Mouse (Mus musculus) lung, adult 2 months (tissue): Measurements from ENCODE around the gene Rap1b.

ENCODE experiments used
- CTCF ChIP-seq: fragments of 200-500 bp; IDR thresholded peaks from 2 replicates; pipeline ENCODE4 v1.5.1; 2011; ENCODE audit warnings: mild to moderate bottlenecking, low read length, control low read depth; ENCODE audit not compliant: insufficient read depth
- POLR2A ChIP-seq: fragments of 200-500 bp; IDR thresholded peaks from 2 replicates; pipeline ENCODE4 v1.6.1; 2011; ENCODE audit warnings: low read depth, mild to moderate bottlenecking, control low read depth, low read length, borderline replicate concordance; ENCODE audit errors: extremely low read depth

- TF ChIP-seq CTCF (no peak), POLR2A (no peak)
Observed at GRCm38 (mm10) chr10:117860958-117861357, 15.1 kb upstream of the Rap1b start.
